Mouse (Mus musculus) adrenal gland, adult 2 months (tissue): ENCODE data around the gene Gm20219. TPM values are rescaled to one million over a fixed set of nuclear protein-coding genes. Genes with fewer than 3 reads are reported as not detected.

ENCODE experiments used
- DNase-seq: peaks from one replicate; pipeline ENCODE4 v3.0.0; 2021
- long read RNA-seq: library from polyadenylated mRNA; stranded (forward); transcript quantifications from one replicate; pipeline ENCODE4 v2.0.0, GENCODE M21; 2021
- polyA plus RNA-seq: library from polyadenylated mRNA; depleted of rRNA; stranded (reverse); fragments of >200 nt; gene quantifications from 2 replicates; pipeline ENCODE4 v1.2.3, GENCODE M21; 2012; rRNA removed
- total RNA-seq, 2 experiments: library from RNA; stranded (reverse); gene quantifications; 2 replicates each; pipeline ENCODE4 v1.2.3; 2021

The Gm20219 gene
- total RNA-seq (under 1 TPM; 0.31 to 0.98 TPM), polyA plus RNA-seq (2.6 and 3.0 TPM in 2 replicates)
- long read RNA-seq, result 0 reads

DNA sequence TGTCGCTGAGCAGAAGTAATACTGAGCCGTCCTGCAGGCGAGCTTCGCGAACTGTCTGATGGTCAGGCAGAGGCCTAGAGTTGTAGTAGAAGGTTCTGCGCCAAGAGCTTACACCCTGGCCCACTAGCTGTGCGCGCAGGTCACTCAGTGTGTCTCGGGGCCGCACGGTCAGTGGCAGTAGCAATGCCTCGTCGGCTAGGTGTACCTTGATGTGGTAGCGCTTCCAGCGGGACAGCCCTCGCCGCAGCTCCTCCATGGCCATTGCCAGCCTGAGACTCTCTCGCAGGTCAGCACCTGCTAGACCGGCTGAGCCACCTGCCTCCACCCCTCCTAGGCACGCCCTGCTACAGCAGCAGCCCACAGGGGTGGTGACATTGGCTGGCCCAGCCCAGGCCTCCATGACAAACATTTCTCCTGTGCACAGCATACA, at the start of gene Gm20219:
Gm20219 (minus strand) TSS at position 266 of the 430 bp plus-strand sequence.
- no peak for DNase-seq

DNA sequence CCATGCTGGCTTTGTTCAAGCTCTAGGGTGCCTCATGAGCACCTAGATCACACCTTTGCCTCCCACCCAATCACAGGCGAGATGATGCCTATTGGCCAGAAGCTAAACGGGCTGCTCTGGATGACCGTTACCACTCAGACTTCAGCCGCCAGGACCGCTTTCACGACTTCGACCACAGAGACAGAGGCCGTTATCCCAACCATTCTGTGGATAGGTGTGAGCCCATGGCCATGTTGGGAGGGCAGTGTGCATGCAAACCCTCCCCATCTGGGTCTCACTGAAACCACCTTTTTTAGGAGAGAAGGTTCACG, 49.8 kb upstream of the Gm20219 start:
- no peak for DNase-seq

DNA sequence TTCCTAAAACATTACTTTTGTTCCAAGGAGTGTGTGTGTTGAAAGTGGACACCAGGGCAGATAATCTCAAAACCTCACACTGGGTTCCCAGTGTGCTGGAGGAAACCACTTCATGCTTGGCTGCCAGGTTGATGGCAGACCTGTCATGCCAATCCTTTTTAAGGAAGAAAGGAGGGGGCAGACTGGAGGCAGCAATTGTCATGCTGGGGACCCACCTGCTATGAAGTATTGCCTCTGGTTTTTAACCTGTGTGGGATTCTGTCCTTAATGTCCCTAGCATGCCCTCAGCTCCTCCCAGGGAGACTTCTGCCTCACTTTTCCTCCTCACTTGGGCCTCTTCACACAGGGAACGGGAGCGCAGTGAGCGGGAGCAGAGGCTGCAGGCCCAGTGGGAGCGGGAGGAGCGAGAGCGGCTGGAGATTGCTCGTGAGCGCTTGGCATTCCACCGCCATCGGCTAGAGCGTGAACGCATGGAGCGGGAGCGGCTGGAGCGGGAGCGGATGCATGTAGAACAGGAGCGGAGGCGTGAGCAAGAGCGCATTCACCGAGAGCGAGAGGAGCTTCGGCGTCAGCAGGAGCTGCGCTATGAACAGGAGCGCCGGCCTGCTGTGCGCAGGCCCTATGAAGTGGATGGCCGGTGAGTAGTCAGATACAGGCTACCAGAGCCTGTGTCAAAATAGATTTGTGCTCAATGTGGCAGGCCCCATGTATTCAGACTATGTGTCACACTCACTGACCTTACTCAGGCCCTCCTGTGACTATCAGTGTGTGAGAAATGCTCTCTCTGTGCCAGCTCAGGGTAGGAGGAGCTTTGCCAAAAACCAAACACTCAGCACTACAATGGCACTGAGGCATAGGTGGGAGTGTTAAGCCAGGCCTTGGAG, 49.2 kb upstream of the Gm20219 start:
- DNase-seq, result peak; percentile 72

DNA sequence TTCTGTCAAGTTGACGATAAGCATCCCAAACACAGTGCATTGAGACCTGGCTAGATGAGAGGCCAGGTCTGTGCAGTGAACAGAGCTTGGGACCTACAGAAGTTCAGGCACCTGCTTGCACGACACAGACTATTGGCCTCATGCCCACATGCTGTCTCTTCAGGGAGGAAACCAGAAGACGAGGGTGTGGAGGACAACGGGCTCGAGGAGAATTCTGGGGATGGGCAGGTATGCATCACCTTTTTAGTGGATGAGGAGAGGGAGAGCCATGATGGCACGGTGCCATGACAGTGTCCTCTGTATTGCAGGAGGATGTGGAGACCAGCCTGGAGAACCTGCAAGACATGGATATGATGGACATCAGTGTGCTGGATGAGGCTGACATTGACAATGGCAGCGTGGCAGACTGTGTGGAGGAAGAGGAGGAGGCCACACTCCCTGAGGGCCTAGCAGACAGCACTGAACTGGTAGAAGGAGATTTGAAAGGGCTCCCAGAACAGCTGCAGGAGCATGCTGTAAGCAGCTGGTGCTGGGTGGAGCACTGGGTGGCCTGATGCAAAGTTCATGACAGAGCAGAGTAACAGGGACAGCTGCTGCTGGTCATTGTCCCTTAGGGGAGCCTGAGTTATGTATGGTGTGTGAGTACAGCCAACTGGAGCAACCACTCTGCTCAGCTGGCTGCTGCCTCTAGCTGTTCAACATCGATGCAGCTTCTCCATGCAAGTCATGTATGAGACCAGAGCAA, 39.5 kb upstream of the Gm20219 start:
- DNase-seq, result no peak

DNA sequence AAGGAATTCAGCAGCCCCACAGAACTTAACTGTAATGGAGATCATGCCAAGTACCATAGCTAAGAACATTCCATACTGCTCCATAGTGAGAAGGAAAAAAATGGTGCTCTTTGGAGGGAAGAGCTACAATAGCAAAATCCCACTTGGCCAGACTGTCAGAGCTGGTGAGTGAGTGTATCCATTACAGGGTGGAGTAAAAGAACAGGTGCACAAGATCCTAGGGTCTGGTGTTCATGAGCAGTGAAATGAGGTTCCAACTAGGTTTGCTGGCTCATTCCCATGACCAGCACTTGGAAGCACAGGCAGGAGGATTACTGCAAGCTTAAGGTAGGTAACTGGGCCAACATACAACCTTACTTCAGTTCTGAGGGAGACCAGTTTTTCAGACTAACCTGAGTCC, 38.4 kb upstream of the Gm20219 start:
- no peak for DNase-seq

DNA sequence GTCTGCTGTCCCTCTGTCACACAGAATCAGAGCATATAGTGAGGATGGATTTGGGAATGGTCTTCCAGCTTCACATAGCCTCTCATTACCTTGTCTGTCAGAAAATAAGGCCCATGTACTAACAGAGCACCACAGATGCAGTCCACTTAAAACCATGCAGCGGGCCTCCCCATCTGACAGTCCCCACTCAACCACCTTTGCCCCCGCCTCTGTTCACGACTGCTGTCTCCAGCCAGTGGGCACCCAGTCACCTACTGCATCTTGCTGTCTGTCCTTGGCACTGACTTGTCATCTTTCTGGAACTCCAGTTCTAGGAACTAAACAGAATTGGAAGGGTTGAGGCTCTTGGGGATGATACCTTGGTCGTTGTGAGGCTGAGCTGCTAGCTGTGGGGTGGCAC, 34.7 kb upstream of the Gm20219 start:
- DNase-seq, result no peak

DNA sequence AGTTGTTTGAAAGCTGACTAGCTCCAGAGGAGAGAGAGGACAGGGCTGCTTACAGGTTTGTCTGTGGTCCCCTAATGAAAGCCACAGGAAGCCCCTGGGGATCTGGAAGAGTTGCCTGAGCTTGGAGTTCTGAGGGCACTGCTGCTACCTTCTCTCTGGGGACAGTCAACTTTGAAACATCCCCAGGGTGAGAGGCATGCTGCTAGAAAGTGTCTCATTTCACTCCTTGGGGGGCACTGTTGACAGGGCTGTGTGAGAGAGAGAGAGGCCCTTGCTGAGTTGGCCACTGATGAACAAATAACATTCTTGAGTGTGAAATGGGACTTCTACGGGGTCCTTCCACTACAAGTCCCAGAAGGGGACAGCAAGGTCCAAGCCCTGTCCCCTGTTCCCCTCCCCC, 33.6 kb upstream of the Gm20219 start:
- DNase-seq, result no peak

DNA sequence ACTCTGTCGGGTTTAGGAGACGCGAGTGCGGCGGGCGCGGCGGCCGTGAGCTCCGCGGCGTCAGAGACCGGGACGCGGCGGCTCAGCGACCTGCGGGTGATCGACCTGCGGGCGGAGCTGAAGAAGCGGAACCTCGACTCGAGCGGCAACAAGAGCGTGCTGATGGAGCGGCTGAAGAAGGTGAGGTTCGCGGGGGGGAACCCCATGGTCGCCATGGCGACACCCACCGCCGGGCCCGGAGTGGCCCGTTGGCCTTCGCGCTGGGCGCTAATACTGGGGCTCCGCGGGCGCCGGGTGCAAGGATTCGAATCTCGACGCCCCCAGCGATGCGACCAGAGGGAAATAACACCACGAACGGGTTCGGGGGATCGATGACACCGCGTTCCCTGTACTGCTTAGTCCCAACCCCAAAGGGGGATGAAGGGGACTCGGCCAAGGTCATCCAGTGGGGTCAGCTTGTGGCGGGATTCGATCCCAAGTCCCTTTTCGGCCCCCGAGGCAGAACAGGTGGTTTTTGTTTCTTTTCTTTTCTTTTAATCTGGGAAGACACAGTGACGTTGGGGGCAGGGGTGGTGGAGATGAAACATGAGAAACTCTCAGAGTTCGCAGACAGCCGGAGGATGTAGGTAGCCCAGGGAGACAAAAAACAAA, 31.1 kb upstream of the Gm20219 start:
- DNase-seq, result peak; percentile 75

DNA sequence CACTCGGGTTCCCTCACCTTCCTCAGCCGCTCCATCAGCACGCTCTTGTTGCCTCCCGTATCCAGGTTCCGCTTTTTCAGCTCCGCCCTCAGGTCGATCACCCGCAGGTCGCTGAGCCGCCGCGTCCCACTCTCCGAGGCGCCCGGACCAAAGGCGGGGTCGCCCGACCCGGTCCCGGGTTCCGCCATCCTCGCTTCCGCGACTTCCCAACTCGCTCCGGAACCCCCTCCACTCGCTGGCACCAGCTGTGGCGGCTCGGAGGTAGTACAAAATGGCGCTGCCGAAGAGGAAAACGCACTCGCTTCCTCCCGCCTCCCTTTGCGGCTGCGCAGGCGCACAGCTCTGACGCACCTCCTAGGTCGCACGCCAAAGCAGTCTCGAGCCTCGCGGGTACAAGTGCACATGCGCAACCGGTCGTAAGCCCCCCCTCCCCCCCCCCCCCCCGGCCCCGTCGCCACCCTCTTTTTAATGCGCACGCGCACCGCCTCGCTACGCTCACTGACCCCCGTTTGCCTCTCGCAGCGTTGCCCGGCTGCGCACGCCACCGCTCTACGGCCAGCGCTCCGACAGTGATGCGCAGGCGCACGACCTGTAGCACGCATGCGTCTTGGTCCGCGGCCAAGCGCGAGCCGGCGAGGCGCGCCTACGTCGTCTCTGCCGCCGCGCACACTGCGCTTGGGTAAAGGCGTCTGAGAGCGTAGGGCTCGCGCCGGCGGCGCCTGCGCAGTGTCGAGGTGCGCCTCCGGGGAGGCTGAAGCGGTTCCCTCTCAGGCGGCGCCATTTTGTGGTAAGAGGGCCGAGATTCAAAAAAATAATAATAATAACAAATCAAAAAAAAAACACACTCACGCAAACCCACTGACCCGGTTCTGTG, 30.3 kb upstream of the Gm20219 start, which contains the start of the genes Safb2 and Safb:
Safb2 (minus strand) TSS at position 329 of the 874 bp plus-strand sequence.
Safb (plus strand) TSS at position 569 of the 874 bp plus-strand sequence.
- DNase-seq, result peak; percentile 100

DNA sequence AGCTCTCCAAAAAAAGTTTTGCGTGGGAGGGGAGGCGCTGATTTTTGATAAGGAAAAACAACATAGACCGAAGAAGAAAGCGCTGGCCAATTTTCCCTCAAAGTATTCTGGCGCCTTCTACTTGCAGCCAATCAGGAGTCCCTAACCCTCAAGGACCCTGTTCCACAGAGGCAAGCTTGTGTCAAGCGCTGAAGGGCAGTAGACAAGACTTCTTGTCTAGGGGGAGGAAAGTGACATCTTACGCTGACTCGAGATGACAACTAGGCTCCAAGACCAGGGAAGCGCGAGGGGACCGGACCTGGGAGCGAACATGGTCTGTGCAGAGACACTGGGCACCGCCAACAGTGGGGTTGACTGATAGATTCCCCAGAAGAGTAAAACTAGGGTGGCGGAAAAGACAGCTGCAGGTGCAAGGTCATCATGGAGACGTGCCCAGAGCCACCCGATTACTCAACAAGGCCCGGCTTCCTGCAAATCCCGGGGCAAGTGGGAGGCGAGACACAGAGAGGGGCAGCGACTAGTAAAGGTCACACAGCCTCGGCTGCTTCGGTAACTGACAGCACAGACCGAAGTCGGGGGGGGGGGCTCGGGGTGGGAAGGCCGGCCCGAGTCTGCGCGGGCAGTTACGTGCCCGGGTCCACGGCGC, 29.5 kb upstream of the Gm20219 start:
- DNase-seq, result peak; percentile 72

DNA sequence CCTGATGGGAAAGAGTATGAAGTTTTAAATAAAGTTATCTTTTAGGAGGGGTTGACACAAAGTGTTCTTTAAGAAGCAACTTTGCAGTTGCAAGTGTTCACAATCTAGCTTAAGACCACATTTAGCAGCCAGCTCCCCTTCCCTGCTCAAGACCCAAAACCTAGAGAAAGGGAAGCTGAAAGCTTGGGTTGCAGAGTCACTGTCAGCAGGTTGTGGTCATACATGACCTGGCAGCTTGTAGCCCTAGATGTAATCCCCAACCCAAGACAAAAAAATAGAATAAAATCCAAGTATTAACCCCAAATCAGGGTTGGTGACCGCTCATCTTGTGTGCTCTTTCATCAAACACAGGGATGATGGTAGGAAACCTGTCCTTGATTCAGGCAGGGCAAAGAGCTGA, 28.9 kb upstream of the Gm20219 start:
- DNase-seq, result no peak

DNA sequence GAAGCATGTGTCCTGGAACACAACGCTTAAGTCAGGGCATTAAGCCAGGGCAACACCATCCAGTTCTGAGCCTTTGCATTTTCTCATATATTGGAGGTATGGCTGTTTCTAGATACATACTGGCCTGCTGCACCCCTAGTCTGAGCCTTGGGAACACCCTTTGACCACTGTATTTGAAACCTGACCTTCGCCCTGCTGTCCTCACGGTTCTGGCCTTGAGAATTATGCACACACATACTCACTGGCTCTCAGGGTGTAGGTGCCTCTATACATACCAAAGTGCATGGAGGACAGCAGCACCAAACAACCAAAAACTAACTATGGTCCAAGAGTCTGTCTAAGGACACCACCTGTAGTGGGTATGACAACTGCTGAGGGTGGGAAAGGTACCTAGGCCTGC, 18.8 kb upstream of the Gm20219 start:
- no peak for DNase-seq

DNA sequence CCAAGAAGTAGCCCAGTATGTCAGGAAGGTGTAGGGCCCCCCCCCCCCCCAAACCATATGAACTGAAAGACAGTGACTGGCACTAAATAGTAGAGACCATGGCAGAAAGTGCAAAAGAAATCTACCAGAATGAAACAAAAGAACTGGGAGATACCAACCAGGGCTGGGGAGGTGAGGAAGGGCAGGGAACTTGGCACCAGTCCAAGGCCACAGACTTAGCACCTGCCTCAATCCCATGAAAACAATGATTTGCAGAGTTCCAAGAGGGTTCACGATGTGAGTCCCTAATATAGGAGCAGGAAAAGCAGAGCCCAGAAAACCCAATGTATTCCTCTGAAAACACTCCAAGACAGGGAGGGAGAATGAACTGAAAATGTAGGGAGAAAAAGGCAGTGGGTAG, 18.0 kb upstream of the Gm20219 start:
- no peak for DNase-seq

DNA sequence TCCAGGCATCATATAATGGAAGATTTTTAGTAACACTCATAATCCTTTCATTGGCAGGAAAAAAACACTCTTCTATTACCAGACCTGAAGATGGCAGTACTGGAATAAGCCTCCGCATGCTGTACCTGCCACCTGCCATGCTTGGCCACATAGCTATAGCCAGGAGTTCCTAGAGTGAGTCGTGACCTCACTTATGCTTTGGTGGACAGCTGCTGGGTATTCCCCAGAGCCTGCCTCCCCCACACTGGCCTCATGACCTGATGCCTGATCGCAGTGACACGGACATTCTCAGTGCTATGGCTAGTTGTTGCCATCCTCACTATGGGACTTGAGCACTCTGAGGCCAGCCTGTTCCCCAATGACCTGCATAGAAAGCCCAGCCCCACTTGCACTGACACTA, 16.1 kb upstream of the Gm20219 start:
- DNase-seq, result no peak

DNA sequence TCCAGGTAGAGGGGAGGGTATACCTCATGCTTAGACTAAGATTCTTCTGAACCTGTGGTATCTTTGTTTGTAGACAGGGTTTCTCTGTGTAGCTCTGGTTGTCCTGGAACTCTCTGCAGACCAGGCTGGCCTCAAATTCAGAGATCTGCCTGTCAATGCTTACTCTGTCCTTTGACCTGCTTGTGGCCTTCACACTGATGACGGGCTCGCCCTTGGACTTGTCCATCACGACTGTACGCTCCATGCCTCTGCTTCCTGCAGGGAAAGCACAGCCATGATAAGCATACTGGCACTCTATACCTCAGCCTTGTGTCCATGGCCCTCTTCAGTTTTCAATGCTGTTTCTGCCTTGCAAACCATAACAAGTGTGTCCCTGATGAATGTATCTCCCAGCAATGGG, 13.2 kb upstream of the Gm20219 start:
- peak; percentile 55 for DNase-seq

DNA sequence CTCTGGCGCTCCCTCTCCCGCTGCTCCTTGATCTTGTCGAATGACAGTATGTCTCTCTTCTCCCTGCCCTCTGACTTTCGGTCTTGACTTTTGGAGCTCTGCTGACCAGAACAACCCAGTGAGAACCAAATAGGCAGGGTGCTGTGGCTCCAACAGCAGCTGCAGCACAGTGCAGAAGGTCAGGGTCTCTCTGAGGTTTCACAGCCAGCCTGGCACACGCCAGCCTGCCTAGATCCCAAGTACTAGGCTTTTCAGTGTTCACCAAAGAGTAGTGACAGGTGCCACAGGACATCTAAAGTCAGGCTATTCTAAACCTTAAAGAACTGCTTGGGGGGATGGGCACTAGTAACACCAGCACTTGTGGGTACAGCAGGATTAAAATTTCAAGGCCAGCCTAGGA, 12.7 kb upstream of the Gm20219 start:
- DNase-seq, result peak; percentile 54

DNA sequence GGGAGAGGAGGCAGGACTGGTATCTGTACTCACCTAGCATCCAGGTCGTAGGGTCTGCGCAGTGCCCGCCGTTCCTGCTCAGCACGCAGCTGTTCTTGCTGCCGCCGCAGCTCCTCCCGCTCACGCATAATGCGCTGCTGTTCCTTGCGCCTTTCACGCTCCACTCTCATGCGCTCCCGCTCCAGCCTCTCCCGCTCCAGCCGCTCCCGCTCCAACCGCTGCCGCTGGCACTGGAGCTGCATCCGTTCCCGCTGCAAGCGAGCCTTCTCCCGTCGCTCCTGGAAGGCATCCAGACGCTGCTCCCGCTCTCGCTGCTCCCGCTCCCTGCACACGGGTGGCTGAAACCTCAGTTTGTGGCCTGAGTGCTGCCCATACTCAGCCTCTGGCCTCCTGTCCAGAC, 12.1 kb upstream of the Gm20219 start:
- no peak for DNase-seq

DNA sequence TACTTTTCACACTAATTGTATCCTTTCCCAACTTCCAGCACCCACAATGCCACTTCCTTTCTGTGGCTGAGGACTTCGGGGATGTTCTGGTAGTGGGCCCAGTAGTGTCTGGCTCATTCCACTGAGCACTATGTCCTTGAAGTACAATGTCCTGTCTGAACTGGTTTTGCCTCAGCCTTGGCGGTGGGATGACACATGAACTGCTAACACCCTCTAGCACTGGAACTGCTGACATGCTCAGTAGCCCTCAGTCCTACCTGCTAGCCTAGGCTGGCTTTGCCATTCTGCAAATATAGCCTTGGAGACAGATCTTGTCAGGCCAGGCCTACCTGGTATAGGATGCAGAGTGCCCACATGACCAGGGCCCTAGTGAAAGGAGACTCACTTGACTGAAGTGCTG, 7.7 kb upstream of the Gm20219 start:
- DNase-seq, result peak; percentile 76

DNA sequence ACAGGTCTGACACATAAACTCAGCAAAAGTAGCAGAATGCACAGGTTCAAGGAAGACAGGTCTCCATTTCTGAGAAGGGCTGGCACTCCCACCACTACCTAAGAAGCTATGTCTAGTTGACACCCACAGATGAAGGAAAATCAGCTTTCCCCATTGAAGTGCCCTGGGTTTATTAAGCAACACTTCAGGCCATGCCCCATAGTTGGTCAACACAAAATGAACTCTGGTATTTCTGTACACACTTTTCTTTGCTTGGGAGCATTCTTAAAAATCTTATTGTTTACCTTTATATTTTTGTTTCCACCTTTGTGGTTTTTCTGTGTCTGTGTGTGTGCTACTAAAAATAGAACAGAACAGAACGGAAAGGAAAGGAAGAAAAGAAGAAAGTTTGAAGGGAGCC, 5.9 kb upstream of the Gm20219 start:
- no peak for DNase-seq

DNA sequence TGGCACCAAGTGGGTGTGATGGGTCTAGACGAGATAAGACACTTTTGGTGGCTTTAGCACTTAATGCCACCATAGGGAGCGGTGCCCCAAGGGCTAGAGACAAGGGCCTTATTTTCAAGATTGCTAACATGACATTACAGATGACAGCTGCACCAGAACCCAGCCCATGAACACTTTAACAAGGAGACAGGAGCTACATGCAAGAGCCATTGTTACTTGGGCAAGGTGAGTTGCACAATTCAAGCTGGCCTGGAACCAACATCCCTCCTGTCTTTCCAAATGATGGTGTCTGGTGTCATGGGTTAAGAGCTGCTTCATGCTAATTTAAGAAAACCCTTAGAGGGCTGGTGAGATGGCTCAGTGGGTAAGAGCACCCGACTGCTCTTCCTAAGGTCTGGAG, 5.2 kb upstream of the Gm20219 start:
- peak; percentile 31 for DNase-seq

DNA sequence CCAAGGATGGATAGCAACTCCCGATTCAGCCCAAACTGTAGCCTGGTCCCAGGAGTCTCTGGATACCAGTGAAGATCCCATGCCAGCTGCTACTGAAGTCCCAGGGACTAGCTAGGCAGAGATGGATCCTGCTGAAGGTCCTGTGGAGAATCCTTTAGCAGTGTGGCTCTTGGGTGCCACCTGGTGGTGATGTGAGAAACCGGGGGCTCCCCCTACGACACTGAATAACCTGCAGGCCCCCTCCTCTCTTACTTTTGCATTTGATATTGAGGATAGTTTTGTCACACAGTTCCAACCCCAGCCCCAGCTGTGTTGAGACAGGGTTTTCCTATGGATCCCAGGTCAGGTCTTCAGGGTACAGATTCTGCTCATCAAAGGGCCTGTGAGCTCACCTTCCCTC, 4.3 kb upstream of the Gm20219 start:
- DNase-seq, result peak; percentile 71
